In genomic region chr10:69100021-69100420, GRCm38 (mm10) we compare ENCODE assay signal across 10 mouse cellular contexts.
"Had no signal": no experiment of that assay in that cellular context is flagged by ENCODE, and none has a peak within 500 bp of the region (broad histone marks: within the 10 kb centered on the region; RNA-seq: fewer than 3 reads in every experiment).

No protein-coding gene starts in this region.

- DNase-seq: retina, postnatal 1 day; right cerebral cortex, adult 18-20 months; right cerebral cortex, postnatal 25 days; spleen, adult 18-20 months; thymus, adult 18-20 months; thymus, adult 2 months; thymus, postnatal 14 days; thymus, postnatal 25 days; thymus, postnatal 36 days; thymus, postnatal 4 days had no signal
